Mouse (Mus musculus) CD4-positive, CD25-positive, alpha-beta regulatory T cell, adult 2 months (primary cell): ENCODE measurements around the gene Xkr7.

ENCODE experiments used
- DNase-seq: peaks from one replicate; pipeline ENCODE4 v3.0.0-alpha.2; 2012; ENCODE audit warnings: low read depth, low spot score

The Xkr7 gene

GRCm38 (mm10) chr2:153032973-153033372 is 1.3 kb downstream of the Xkr7 start:
- no peak for DNase-seq

GRCm38 (mm10) chr2:153033545-153034230 is 2.0 kb downstream of the Xkr7 start:
- DNase-seq: no peak

GRCm38 (mm10) chr2:153036690-153037089 is 5.0 kb downstream of the Xkr7 start:
- DNase-seq: no peak

GRCm38 (mm10) chr2:153043886-153044285 is 12.2 kb downstream of the Xkr7 start:
- no peak for DNase-seq

- no peak for DNase-seq
These were observed 14.2 kb downstream of the Xkr7 start for GRCm38 (mm10) chr2:153045884-153046299.

GRCm38 (mm10) chr2:153047828-153048465 is 16.3 kb downstream of the Xkr7 start:
- peak; percentile 47 for DNase-seq

- no peak for DNase-seq
These were observed 17.8 kb downstream of the Xkr7 start for GRCm38 (mm10) chr2:153049288-153049996.

GRCm38 (mm10) chr2:153049997-153050358 is 18.3 kb downstream of the Xkr7 start:
- no peak for DNase-seq

GRCm38 (mm10) chr2:153051095-153051494 is 19.4 kb downstream of the Xkr7 start:
- no peak for DNase-seq

- DNase-seq: no peak
These were observed 19.9 kb downstream of the Xkr7 start for GRCm38 (mm10) chr2:153051537-153051936.

- DNase-seq: no peak
These were observed 21.2 kb downstream of the Xkr7 start for GRCm38 (mm10) chr2:153052700-153053351.

- no peak for DNase-seq
These were observed 22.2 kb downstream of the Xkr7 start for GRCm38 (mm10) chr2:153053896-153054295.

- peak; percentile 10 for DNase-seq
These were observed 23.7 kb downstream of the Xkr7 start for GRCm38 (mm10) chr2:153055270-153055920.

- DNase-seq: no peak
These were observed 26.7 kb downstream of the Xkr7 start for GRCm38 (mm10) chr2:153058365-153058764.

- no peak for DNase-seq
These were observed 28.6 kb downstream of the Xkr7 start for GRCm38 (mm10) chr2:153060216-153060615.

GRCm38 (mm10) chr2:153063394-153063793 is 31.7 kb downstream of the Xkr7 start:
- DNase-seq: no peak

GRCm38 (mm10) chr2:153064190-153064970 is 32.7 kb downstream of the Xkr7 start:
- no peak for DNase-seq

- DNase-seq: no peak
These were observed 34.3 kb downstream of the Xkr7 start, which contains the start of gene Ccm2l for GRCm38 (mm10) chr2:153065747-153066508. TSS of gene Ccm2l (plus strand) at chr2:153065955.

GRCm38 (mm10) chr2:153066991-153067390 is 35.3 kb downstream of the Xkr7 start:
- no peak for DNase-seq
